Comparison of ENCODE assay signal across 8 mouse cellular contexts in the genomic region with DNA sequence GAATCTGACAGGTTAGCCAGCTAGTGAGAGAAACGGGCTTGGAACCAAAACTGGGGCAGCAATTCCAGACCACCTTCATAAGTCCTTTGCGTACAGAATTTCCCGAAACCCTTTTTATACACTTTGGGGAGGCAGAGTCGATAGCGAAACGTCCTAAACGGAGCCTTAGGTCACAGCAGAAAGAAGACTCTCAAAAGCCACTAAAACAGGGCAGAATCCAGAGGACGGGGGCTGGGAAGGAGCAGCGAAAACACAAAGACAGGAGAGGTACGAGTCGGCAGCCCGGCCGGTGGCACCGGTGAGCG. TPM values are rescaled to one million over a fixed set of nuclear protein-coding genes. Genes with fewer than 3 reads are reported as not detected.
DNase-seq lines count a peak whose midpoint lies in the region; ATAC-seq and TF ChIP-seq lines count a peak whose summit lies in the region.

No protein-coding gene starts in this region.

- no peaks in the 10 kb centered on the region for H3K9me3 ChIP-seq in kidney, postnatal 0 days (replicated peaks; ENCODE audit: low read length)
- H3K9me3 ChIP-seq in hindbrain, embryonic 15.5 days = no peaks in the 10 kb centered on the region
- no peaks in the 10 kb centered on the region for H3K9me3 ChIP-seq in midbrain, embryonic 15.5 days

- 0% methylated on average over 15 of the region's 15 CpGs for WGBS in kidney, postnatal 0 days
- under 1% methylated on average over 15 of the region's 15 CpGs for WGBS in hindbrain, embryonic 15.5 days
- WGBS in midbrain, embryonic 15.5 days = 1% methylated on average over 15 of the region's 15 CpGs

- ATAC-seq in kidney, postnatal 0 days (replicated peaks; ENCODE audit: low FRiP score, low read depth) = no peak
- no peak for ATAC-seq in hindbrain, embryonic 15.5 days (ENCODE audit: low FRiP score, low read depth)
- no peak for ATAC-seq in midbrain, embryonic 15.5 days (replicated peaks)

- no peak for TF ChIP-seq CTCF in kidney, postnatal 0 days (IDR thresholded peaks at IDR 0.05; ENCODE audit: low read depth)

- peak overlapping the region; percentile 96 for H3K27ac ChIP-seq in kidney, postnatal 0 days
- H3K27ac ChIP-seq in brown adipose tissue, adult 24 weeks (replicated peaks; ENCODE audit: low read depth, low read length) = peak overlapping the region; percentile 94
- H3K27ac ChIP-seq in hindbrain, embryonic 15.5 days (replicated peaks) = peak overlapping the region; percentile 89
- H3K27ac ChIP-seq in midbrain, embryonic 15.5 days = peak overlapping the region; percentile 93

- H3K4me1 ChIP-seq in kidney, postnatal 0 days (replicated peaks; ENCODE audit: insufficient read depth, low read length) = peaks cover 26% of the 10 kb centered on the region
- H3K4me1 ChIP-seq in brown adipose tissue, adult 24 weeks (ENCODE audit: control insufficient read depth, insufficient read depth, insufficient read length, low read length) = peaks cover 5% of the 10 kb centered on the region
- H3K4me1 ChIP-seq in hindbrain, embryonic 15.5 days (replicated peaks) = peaks cover 41% of the 10 kb centered on the region
- peaks cover 38% of the 10 kb centered on the region for H3K4me1 ChIP-seq in midbrain, embryonic 15.5 days

- no peaks in the 10 kb centered on the region for H3K27me3 ChIP-seq in kidney, postnatal 0 days (ENCODE audit: insufficient read depth, low read length)
- no peaks in the 10 kb centered on the region for H3K27me3 ChIP-seq in hindbrain, embryonic 15.5 days
- H3K27me3 ChIP-seq in midbrain, embryonic 15.5 days (replicated peaks) = no peaks in the 10 kb centered on the region

- H3K4me2 ChIP-seq in kidney, postnatal 0 days (ENCODE audit: low read length) = peak overlapping the region; percentile 74
- peak overlapping the region; percentile 96 for H3K4me2 ChIP-seq in hindbrain, embryonic 15.5 days
- H3K4me2 ChIP-seq in midbrain, embryonic 15.5 days = peak overlapping the region; percentile 71

- H3K4me3 ChIP-seq in kidney, postnatal 0 days (replicated peaks; ENCODE audit: low read depth, low read length) = peak overlapping the region; percentile 78
- H3K4me3 ChIP-seq in brown adipose tissue, adult 24 weeks (ENCODE audit: insufficient read depth, low read depth, low read length) = peak overlapping the region; percentile 86
- peak overlapping the region; percentile 93 for H3K4me3 ChIP-seq in hindbrain, embryonic 15.5 days
- peak overlapping the region; percentile 96 for H3K4me3 ChIP-seq in midbrain, embryonic 15.5 days

- no peak for DNase-seq in kidney, postnatal 0 days (ENCODE audit: low spot score)
- DNase-seq in kidney, postnatal 10 days = no peak
- DNase-seq in layer of hippocampus, postnatal 36 days = no peak
- DNase-seq in c-Kit-positive CD71-positive TER-119-positive erythroid progenitor cells, embryonic 14.5 days (ENCODE audit: low spot score) = no peak
- DNase-seq in layer of hippocampus, adult 9-10 months (ENCODE audit: low spot score) = no peak

- H3K9ac ChIP-seq in kidney, postnatal 0 days (ENCODE audit: low read depth, low read length) = peak overlapping the region; percentile 84
- peak overlapping the region; percentile 86 for H3K9ac ChIP-seq in hindbrain, embryonic 15.5 days
- H3K9ac ChIP-seq in midbrain, embryonic 15.5 days = peak overlapping the region; percentile 84

- H3K36me3 ChIP-seq in kidney, postnatal 0 days (ENCODE audit: insufficient read depth, low read length) = 0 out of 2 replicates have a peak, but pooled peaks cover 5% of the 10 kb centered on the region
- peaks cover 8% of the 10 kb centered on the region; the same call in 1 of the 2 replicates for H3K36me3 ChIP-seq in hindbrain, embryonic 15.5 days
- peaks cover 4% of the 10 kb centered on the region; the same call in 1 of the 2 replicates for H3K36me3 ChIP-seq in midbrain, embryonic 15.5 days (replicated peaks)

RNA-seq across cellular contexts. Expression of a gene that starts 3.8 kb away (rescaled TPM):
- 42.3 and 46.2 TPM in 2 replicates for polyA plus RNA-seq in kidney, postnatal 0 days (2015; fragmentation: Nextera tagmentation; extraction: Ambion mirVana)
- polyA plus RNA-seq in brown adipose tissue, adult 24 weeks (2012; ENCODE audit: insufficient read depth, insufficient read length, missing spikeins) = 16.4 and 18.1 TPM in 2 replicates
- polyA plus RNA-seq in hindbrain, embryonic 15.5 days (2015; fragmentation: Nextera tagmentation; extraction: Ambion mirVana) = 64.7 and 65.6 TPM in 2 replicates
- polyA plus RNA-seq in midbrain, embryonic 15.5 days (2015; fragmentation: Nextera tagmentation; extraction: Ambion mirVana) = 71.7 and 72.6 TPM in 2 replicates
- 10 to 100 TPM; 37.5 to 49.6 TPM for total RNA-seq in layer of hippocampus, postnatal 36 days (2021)

RNA-seq across cellular contexts. Expression of a gene that starts 3.9 kb away (rescaled TPM):
- 0.30 and 0.62 TPM in 2 replicates for polyA plus RNA-seq in kidney, postnatal 0 days (2015; fragmentation: Nextera tagmentation; extraction: Ambion mirVana)
- polyA plus RNA-seq in brown adipose tissue, adult 24 weeks (2012; ENCODE audit: insufficient read depth, insufficient read length, missing spikeins) = 5.1 and 14.0 TPM in 2 replicates
- not detected in 2 replicates for polyA plus RNA-seq in hindbrain, embryonic 15.5 days (2015; fragmentation: Nextera tagmentation; extraction: Ambion mirVana)
- 0.44 and 0.46 TPM in 2 replicates for polyA plus RNA-seq in midbrain, embryonic 15.5 days (2015; fragmentation: Nextera tagmentation; extraction: Ambion mirVana)
- not detected for total RNA-seq in layer of hippocampus, postnatal 36 days (2021)

RNA-seq across cellular contexts. Expression of a gene that starts 32.9 kb away (rescaled TPM):
- polyA plus RNA-seq in kidney, postnatal 0 days (2015; fragmentation: Nextera tagmentation; extraction: Ambion mirVana) = 87.1 and 96.3 TPM in 2 replicates
- polyA plus RNA-seq in brown adipose tissue, adult 24 weeks (2012; ENCODE audit: insufficient read depth, insufficient read length, missing spikeins) = 33.1 and 38.0 TPM in 2 replicates
- 108 TPM in 2 replicates for polyA plus RNA-seq in hindbrain, embryonic 15.5 days (2015; fragmentation: Nextera tagmentation; extraction: Ambion mirVana)
- polyA plus RNA-seq in midbrain, embryonic 15.5 days (2015; fragmentation: Nextera tagmentation; extraction: Ambion mirVana) = 124 and 128 TPM in 2 replicates
- total RNA-seq in layer of hippocampus, postnatal 36 days (2021) = 10 to 100 TPM; 62.6 to 64.2 TPM

RNA-seq across cellular contexts. Expression of a gene that starts 43.0 kb away (rescaled TPM):
- 16.8 and 17.0 TPM in 2 replicates for polyA plus RNA-seq in kidney, postnatal 0 days (2015; fragmentation: Nextera tagmentation; extraction: Ambion mirVana)
- polyA plus RNA-seq in brown adipose tissue, adult 24 weeks (2012; ENCODE audit: insufficient read depth, insufficient read length, missing spikeins) = 37.3 and 42.5 TPM in 2 replicates
- polyA plus RNA-seq in hindbrain, embryonic 15.5 days (2015; fragmentation: Nextera tagmentation; extraction: Ambion mirVana) = 10.6 and 13.1 TPM in 2 replicates
- polyA plus RNA-seq in midbrain, embryonic 15.5 days (2015; fragmentation: Nextera tagmentation; extraction: Ambion mirVana) = 14.0 and 15.2 TPM in 2 replicates
- 10 to 100 TPM; 43.7 to 48.8 TPM for total RNA-seq in layer of hippocampus, postnatal 36 days (2021)
